Mouse (Mus musculus): Measurements from ENCODE around the gene Zfp46.

The Zfp46 gene

DNA sequence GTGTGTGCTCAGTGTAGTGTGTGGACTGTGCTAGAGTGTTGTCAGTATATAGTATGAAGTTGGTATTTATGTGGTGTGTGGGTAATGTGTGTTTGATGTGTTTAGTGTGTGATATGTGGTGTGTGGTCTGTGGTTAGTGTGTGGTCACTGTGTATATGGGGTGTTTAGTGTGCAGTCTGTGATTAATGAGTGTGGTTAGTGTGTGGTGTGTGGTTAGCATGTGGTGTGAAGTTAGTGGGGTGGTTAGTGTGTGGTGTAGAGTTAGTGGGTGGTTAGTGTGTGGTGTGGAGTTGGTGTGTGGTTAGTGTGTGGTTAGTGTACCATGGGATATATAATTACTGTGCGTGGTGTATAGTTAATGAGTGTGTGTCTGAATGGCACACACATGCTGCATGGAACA, 15.6 kb upstream of the Zfp46 start:
- DNase-seq, result no peak

DNA sequence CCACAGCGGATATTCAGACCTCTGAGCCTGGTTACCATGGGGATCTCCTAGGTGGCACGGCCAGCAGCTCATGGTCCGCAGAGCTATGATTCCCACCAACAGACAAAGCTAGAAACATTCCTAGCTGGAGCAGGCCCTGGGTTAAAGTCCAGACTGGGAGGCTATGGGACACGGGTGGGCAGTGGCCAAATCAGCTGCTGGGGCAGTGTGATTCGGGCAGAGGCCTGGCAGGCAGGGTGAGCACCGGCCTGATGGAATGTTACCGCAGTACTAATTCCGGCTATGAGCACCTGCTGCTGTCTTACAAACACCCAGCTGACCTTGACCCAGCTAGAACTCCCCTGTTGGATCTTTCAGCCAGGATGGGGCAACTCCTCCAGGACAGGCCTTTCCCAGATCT, 13.8 kb upstream of the Zfp46 start:
- no peak for DNase-seq

DNA sequence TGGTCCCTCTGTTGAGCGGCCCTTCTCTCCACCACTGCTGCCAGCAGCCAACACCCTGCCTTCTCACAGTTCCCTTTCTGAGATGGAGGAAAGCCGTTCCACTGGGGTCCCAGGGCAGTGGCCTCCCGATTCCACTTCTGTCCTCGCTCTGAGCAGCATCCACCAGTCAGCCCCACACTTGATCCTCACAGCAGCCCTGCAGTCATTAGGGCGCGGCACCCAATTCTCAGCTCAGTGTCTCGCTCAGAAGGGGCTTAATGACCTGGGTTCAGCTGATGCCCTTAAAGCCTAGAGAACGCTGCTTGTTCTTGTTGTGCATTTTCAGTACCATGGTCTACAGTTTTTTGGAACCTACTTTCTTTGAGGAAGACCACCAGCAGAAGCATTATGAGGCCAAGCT, 3.4 kb upstream of the Zfp46 start:
- DNase-seq, result no peak

DNA sequence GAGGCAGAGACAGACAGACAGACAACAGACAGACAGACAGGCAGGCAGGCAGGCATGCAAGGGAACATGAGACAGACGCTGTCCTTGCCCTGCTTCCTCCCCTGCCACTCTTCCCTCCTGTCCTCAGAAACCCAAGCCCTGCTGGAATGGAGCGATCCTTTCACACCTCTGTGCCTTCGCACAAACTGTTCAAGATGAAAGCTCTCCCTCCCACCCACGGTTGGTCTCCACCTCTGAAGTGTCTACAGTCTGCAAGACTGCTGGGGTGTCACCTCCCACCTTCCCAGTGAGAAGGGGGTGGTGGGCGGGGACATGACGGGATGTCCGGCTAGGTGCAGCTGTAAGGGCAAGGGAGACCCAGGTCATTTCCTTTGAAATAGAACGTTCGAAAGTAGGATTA, 2.9 kb upstream of the Zfp46 start:
- DNase-seq, result no peak

DNA sequence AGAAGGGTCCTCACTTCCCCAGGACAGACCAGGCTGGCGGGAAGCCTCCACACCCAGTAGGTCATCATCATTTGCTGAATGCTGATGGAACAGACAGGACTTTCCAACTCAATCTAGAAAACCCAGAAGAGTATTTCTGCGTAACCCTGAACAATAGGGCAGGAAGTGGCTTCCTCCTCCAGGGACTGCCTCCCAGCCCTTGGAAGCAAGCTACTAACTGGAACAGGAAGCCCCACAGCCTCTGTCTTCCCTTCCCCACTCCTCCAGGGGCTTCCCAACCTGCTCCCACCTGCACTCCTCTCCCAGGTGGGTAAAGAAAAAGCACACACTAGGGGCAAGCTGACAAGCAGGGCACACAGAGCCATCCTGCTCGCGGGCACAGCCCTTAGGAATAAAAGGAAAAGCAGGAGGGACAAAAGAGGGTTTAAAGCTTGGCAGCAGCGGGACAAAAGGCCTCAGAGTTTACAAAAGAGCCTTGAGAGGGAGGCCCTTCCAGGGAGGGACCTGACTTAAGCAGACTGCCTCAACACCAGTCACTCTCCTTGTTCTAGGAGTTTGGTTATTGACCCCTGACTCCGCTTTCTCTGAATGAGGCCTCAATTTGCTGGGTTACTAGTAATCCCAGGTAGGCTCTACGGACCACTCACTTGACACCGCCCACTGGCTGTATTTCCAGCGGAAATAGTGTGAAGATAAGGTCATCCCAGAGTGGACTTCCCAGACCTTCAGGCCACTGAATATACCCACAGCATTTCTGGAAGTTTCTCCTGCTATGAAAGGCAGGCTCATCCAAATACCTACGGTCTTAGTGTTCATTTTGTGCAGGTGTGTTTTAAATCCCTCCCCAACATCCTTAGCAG, 1.6 kb upstream of the Zfp46 start:
- no peak for DNase-seq

DNA sequence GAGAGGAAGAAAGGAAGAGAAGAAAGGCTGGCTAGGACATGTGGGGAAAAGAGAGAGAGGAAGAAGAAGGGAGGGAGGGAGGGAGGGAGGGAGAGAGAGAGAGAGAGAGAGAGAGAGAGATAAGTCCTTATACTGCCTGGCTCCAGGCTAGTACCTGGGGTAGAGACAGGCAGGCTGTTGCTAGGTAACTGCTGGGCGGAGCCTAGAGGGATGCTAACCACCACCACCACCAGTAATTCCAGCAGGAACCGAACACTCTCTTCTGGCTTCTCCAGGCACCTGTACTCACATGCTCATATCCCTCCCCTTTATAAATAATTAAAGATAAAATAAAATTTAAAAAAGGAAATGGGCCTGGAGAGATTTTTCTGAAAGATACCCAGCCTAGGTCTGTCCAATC, 700 bp upstream of the Zfp46 start:
- peak; percentile 30 for DNase-seq

DNA sequence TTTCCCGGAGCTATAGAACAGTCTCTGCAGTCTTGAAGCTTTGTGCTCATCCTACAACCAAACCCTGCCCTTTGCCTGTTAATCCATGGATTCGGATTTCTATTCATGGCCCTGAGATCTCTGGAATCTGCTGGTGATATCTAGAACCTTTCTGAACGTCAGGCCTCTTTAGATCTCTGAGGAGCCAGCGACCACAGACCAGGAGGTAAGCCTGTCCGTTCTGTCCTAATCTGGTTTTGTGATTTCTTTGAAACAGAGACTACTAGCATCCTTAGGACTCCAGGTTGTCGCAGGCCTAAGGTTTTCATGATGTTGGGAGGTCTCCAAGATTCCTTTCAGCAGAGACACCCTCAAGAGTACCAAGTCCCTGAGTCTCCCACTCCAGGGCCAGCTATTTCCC, 408 bp downstream of the Zfp46 start:
- DNase-seq, result no peak

DNA sequence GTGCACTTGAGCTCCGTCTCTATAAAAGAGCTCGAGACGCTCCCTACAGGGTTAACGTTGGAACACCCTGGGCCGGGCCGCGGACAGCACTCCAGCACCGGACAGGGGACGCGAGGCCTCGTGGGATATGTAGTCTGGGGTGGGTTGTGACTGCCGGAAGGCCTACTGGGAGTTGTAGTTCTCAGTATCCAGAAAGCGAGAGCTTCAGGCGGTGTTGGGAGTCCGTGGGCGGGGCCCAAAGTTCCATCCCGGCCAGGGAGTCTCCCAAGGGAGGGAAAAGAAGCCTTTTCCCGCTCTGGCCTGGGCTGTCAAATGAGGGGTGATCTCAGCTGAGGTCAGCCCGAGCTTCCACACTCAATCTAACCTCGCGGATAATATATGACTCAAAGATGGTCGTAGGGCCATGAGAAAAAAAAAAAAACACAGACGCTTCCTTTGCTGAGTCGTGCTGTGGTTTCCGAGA, 896 bp downstream of the Zfp46 start:
- peak; percentile 97 for DNase-seq

DNA sequence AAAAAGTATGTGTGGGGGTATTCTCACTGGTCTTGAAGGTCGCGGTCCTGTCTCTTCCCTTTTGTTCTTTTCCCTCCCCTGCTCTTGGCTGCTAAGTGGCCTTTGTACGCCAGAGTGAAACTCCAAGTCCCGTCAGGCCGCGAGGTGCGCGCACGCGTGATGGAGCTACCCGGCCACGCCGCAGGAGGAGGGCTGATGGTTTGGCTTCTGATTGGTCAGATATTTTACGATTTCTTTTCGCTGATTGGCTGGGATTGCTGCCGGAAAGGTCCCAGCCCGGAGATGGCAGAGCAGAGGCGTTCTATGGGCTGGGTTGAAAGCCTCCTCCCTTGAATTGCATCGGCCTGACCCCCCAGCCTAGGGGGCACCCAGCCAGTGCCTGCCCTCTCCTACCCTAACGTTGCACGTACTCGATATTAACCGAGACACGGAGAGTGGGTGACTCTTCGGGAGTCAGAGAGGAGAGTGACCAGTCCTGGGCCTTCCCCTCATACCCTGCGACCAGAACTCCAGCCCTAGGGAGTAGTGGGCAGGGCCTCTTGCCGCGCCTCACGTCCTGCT, 1.4 kb downstream of the Zfp46 start:
- peak; percentile 97 for DNase-seq

DNA sequence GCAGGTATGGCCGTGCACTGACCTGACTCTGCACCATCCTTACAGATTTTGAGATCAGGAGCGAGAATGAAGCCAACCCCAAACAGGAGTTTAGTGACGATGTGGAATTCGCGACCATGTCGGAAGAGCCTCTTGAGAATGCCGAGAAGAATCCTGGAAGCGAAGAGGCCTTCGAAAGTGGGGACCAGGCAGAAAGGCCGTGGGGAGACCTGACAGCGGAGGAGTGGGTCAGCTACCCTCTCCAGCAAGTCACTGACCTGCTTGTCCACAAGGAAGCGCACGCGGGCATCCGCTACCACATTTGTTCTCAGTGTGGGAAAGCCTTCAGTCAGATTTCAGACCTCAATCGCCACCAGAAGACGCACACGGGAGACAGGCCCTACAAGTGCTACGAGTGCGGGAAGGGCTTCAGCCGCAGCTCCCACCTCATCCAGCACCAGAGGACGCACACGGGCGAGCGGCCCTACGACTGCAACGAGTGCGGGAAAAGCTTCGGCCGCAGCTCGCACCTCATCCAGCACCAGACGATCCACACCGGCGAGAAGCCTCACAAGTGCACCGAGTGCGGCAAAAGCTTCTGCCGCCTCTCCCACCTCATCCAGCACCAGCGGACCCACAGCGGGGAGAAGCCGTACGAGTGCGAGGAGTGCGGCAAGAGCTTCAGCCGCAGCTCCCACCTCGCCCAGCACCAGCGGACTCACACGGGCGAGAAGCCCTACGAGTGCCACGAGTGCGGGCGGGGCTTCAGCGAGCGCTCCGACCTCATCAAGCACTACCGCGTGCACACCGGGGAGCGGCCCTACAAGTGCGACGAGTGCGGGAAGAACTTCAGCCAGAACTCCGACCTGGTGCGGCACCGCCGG, 5.7 kb downstream of the Zfp46 start:
- no peak for DNase-seq

DNA sequence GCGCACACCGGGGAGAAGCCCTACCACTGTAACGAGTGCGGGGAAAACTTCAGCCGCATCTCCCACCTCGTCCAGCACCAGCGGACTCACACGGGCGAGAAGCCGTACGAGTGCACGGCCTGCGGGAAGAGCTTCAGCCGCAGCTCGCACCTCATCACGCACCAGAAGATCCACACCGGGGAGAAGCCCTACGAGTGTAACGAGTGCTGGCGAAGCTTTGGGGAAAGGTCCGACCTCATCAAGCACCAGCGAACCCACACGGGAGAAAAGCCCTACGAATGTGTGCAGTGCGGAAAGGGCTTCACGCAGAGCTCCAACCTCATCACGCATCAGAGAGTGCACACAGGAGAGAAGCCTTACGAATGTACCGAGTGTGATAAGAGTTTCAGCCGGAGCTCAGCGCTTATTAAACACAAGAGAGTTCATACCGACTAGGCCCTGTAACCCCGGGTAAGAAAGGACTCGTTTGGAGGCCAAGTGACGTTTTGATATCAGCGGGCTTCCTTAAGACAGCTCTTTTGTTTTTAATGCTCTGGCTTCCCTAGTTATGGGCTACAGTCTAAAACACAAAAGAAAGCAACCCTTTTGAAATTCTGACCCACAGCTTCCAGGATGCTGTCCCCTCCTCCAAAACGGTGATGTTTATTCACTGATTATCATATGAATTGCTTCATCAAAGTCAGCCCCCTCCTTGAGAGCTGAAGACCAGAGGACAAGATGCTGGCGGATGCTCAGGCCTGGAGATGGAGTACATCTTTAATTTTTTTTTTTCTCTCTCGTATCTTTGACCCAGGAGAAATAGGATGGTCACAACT, 6.5 kb downstream of the Zfp46 start:
- no peak for DNase-seq

DNA sequence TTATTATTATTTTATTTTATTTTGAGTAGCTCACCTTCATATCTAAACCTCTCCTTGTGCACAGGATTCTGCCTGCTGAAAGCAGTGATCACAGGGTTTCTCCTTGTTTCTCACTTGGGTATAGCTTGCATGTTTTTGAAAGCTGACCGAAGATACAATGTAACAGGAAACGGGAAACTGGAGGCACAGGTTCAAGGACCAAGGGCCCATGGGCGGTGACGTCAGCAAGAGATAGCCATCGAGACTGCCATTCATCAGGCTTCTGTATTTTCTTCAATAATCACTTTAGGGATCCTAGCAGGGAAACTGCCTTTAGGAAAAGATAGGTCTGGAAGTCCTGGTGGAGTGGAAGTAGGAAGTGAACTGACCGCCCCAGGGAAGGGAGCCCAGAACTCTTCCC, 7.2 kb downstream of the Zfp46 start:
- DNase-seq, result no peak

DNA sequence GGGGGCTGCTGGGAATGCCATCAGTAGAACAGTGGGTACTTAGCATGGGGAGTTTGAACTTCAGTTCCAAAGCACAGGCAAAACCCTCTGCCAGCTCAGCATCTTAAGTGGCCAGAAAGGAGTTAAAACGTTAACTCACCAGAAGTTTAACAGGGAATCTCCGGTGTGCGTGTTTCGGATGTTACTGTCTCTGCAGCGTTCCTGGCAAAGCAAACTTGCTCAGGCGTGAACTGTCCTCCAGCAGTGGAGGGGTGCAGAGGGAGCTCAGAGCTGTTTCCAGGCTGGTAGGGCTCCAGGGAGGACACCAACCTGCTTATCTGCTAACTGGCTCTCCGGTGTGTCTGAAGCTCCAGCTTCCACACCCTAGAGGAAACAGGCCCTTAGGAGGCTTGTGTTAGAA, 11.5 kb downstream of the Zfp46 start:
- no peak for DNase-seq

DNA sequence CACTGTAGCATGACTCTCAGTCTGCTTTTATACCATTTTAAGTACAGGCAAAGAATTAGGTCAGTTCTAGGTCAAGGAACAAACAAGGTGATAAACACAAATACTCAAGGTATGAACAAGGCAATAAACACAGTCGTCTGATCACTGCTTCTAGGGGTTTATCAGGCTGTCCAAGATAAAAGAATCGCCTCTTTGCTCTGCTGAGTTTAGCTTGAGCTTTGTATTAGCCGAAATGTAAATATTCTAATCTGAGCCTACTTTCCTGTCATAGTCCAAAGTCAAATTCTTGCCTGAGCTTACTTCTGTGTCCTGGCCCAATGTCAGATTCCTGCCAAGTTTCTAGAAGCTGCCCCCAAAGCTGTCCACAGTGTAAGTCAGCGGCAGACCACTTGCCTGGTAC, 18.0 kb downstream of the Zfp46 start:
- no peak for DNase-seq

DNA sequence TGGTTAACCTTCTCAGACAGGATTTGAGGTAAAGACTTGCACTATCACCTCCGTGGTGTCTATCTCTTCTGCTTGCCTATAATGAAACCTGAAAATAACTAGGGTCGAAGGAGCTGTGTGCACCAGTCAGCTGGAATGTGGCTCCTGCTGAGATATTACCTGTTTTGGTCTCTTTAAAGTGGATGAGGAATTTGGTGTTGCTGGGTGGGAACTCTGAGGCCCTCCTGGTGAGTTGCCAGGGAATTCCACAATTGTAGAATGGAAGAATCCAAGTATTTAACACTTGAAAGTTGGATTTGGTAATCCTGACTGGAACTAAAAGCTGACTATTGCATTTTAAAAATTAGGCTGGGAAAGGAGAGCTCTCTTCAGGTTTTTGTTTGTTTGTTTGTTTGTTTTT, 19.7 kb downstream of the Zfp46 start:
- DNase-seq, result no peak

DNA sequence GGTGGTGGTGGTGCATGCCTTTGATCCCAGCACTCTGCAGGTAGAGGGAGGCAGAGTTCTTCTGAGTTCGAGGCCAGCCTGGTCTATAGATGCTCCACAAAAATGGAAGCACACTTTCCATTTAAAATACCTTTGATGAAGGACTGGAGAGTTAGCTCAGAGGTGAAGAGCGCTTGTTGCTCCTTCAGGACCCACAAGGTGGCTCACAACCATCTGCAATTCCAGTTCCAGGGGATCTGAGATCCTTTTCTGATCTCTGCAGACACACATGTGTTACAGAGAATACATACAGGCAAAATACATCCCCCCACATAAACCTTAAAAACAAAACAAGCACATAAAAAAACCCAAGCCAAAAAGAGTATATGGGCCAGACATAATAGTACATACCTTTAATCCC, 23.9 kb downstream of the Zfp46 start:
- DNase-seq, result no peak

DNA sequence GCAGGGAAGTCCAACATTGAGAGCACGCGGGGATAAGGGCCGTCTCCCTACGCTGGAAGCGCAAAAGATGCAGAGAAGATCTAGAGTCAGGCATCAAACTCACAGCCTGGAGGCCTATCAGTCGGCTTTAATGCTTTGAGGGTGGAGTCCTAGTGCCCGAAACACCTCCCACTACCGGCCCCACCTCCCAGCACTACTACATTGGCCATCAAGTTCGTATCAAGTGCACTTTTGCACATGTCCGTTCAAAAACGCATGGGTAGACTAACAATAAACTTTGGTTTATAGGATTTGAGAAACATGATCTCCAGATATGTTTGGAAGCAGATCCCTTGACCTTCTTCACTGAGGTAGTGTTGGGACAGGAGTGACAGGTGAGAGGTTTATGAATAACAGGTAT, 25.3 kb downstream of the Zfp46 start:
- DNase-seq, result peak; percentile 20

DNA sequence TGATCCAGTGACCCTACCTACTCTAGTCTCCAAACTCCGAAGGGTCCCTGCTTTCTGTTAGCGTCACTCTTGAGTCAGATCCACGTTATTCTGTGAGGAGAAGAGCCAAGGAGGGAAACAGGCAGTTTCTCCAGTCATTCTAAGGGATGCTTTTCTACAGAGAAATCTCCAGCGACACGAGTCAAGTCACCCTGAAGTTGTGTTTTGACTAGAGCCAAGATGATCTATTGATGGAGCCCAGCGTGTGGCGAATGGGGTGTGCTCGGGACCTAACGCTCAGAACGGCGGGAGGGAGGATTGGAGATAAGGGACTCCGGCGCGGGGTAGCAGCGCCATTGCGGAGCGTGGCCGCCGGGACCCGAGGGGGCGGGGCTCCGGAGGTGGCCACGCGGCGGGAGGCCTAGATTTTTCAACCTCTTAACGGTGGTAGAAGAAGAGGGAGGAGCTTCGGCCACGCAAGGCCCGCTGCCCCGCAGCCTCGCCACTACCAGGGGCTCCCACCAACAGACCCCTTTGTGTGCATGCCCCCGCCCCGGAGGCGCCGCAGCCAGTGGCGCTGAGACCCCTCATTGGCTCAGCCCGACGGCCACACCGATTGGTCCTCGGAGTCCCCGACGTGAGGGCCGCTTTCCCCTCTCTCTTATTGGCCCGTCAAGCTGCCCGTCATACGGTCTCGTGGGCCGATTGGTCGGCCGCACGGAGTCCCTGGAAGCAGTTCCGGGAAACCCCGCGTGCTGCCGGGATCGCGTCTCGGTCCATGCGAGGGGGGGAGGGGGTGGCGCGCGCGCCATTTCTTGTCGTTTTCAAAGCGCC, 26.0 kb downstream of the Zfp46 start, which contains the start of gene Hnrnpr:
Gene Hnrnpr, plus strand, starts transcription at position 714 of the 813 bp plus-strand sequence.
- DNase-seq, result peak; percentile 99

DNA sequence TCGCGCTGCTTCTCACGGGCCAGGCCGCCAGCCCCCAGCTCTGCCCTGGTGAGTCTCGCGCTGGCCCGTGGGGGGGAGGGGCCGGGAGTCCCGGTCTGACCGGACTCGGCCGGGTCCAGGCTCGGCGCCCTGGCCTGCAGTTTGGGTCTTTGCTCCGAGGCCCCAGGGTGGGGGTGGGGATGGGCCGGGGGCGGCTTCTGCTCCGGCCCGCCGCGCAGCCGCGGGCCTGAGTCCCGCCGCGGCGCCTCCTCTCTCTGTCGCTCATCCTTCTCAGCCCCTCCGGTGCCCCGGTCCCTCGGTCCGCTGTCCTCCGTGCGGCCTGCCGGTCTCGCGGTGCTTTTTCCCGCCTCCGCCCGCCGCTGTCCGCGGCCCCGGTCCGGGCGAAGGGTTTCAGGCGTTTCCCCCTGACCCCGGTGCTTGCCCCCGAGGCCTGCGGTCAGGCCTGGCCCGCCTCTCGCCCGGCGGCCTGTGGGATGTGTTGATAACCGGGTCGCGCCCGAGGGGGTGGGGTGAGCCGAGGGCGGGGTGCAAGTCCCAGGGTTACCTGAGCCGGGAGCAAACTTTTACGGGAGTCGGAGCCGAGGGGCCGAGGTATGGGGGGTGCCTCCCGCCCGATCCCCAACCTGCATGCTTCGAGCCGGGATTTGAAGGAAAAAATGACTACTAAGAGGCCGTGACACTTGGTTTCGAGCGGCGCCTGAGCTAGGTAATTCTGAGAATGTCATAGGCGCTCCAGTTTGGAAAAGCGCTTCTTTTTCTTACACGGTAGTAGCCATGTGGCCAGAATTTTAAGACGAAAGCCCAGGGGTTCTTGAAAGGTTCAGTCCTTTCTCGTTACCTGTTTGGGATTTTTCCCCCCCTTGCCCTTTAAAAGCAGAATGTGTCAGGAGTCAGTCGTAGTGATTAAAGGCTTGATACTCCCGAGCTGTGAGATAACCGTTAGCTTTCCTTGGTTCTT, 26.8 kb downstream of the Zfp46 start:
- DNase-seq, result peak; percentile 63

DNA sequence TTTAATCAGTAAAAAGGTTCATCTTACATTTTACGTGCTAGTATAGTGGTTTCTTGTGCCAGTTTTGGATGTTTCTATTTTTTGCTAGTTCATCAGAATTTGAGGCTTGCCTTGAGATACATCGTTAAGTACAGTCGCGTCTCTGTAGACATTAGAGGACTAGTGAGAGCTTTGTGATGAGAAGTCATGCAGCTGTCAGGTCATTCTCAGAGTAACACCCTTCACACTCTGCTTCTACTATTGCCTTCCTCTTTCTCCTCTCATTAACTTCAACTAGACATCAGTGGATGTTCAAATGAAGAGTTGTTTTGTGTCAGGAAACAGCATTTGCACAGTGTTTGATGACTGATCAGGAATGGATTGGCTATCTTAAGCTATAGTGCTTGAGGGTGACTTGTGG, 28.1 kb downstream of the Zfp46 start:
- DNase-seq, result no peak

DNA sequence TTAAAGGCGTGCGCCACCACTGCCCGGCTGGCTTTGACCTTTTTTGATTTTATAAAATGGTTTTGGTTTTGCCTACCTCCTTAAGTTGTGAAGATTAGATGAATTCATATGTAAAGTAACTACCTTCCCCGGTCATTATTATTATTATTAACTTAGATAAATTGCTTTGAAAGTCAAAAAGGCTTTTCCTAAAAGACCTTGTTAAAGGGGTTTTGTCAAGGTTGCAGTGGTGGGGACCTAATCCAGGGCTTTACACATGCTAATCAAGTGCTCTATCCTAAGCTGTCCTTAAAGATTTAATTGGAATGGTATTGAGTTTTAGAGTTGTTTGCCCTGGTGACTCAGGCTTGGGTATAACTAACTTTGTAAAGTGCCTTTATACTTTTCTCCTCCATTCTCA, 33.2 kb downstream of the Zfp46 start:
- DNase-seq, result no peak
